Comparison of ENCODE assay signal across 11 mouse cellular contexts in genomic region chr4:141565325-141565724, GRCm38 (mm10). TPM values are rescaled to one million over a fixed set of nuclear protein-coding genes. Genes with fewer than 3 reads are reported as not detected.
A peak's percentile ranks its signal among the peaks of the same experiment; 100 is the strongest.
DNase-seq lines count a peak whose midpoint lies in the region; ATAC-seq lines count a peak whose summit lies in the region.
"Had no signal": no experiment of that assay in that cellular context is flagged by ENCODE, and none has a peak within 500 bp of the region (broad histone marks: within the 10 kb centered on the region; RNA-seq: fewer than 3 reads in every experiment).

No protein-coding gene starts in this region.

- H3K4me2 ChIP-seq in heart, embryonic 16.5 days (ENCODE audit: low read depth, low read length): no peak overlapping the region
- H3K4me2 ChIP-seq in embryonic facial prominence, embryonic 15.5 days (replicated peaks): no peak overlapping the region
- H3K4me2 ChIP-seq: neural tube, embryonic 13.5 days had no signal

- H3K4me1 ChIP-seq in heart, embryonic 16.5 days (ENCODE audit: control insufficient read depth, insufficient read depth, low read length): 0 out of 2 replicates have a peak, but pooled peaks cover 3% of the 10 kb centered on the region
- H3K4me1 ChIP-seq in embryonic facial prominence, embryonic 15.5 days: peaks cover 14% of the 10 kb centered on the region
- H3K4me1 ChIP-seq: neural tube, embryonic 13.5 days had no signal

- no peaks in the 10 kb centered on the region for H3K27me3 ChIP-seq in heart, embryonic 16.5 days (ENCODE audit: control insufficient read depth, insufficient read depth, low read length)
- no peaks in the 10 kb centered on the region for H3K27me3 ChIP-seq in embryonic facial prominence, embryonic 15.5 days
- H3K27me3 ChIP-seq: neural tube, embryonic 13.5 days had no signal

- 42% methylated on average over 7 of the region's 7 CpGs for WGBS in heart, embryonic 16.5 days
- 17% methylated on average over 7 of the region's 7 CpGs for WGBS in embryonic facial prominence, embryonic 15.5 days

- no peak for ATAC-seq in heart, embryonic 16.5 days (replicated peaks; ENCODE audit: extremely low read depth, insufficient read depth, low FRiP score)
- peak; percentile 64 for ATAC-seq in embryonic facial prominence, embryonic 15.5 days (ENCODE audit: insufficient number of reproducible peaks, low FRiP score, low TSS enrichment, low read depth)
- no peak for ATAC-seq in megakaryocyte progenitor cell, adult 5-6 weeks (replicated peaks; ENCODE audit: poor library complexity)

- no peaks in the 10 kb centered on the region for H3K36me3 ChIP-seq in heart, embryonic 16.5 days (ENCODE audit: control insufficient read depth, insufficient read depth)
- H3K36me3 ChIP-seq in embryonic facial prominence, embryonic 15.5 days: no peaks in the 10 kb centered on the region
- H3K36me3 ChIP-seq: midbrain, embryonic 10.5 days; neural tube, embryonic 13.5 days had no signal

- 0 out of 2 replicates have a peak overlapping the region, but pooled peaks have one; percentile 32 for H3K9ac ChIP-seq in heart, embryonic 16.5 days (ENCODE audit: low read length)
- no peak overlapping the region for H3K9ac ChIP-seq in embryonic facial prominence, embryonic 15.5 days
- H3K9ac ChIP-seq: neural tube, embryonic 13.5 days had no signal

- H3K4me3 ChIP-seq in heart, embryonic 16.5 days (ENCODE audit: low read length): no peak overlapping the region
- H3K4me3 ChIP-seq in embryonic facial prominence, embryonic 15.5 days (replicated peaks): no peak overlapping the region
- H3K4me3 ChIP-seq: midbrain, embryonic 10.5 days; neural tube, embryonic 13.5 days had no signal

- peak overlapping the region; percentile 49 for H3K27ac ChIP-seq in heart, embryonic 16.5 days (ENCODE audit: low read length)
- H3K27ac ChIP-seq in embryonic facial prominence, embryonic 15.5 days (replicated peaks): peak overlapping the region; percentile 88
- H3K27ac ChIP-seq: midbrain, embryonic 10.5 days; neural tube, embryonic 13.5 days had no signal

- DNase-seq in heart, adult 11 months: no peak
- DNase-seq in 3134 (ENCODE audit: extremely low read depth, insufficient read length, low spot score) (peak; percentile 69), ES-CJ7 (ENCODE audit: low read depth, low spot score) (peak; percentile 99)
- DNase-seq in frontal cortex, postnatal 36 days (ENCODE audit: low spot score in 2 of 2): no peak
- DNase-seq in spleen, postnatal 36 days (ENCODE audit: low spot score in 2 of 2): no peak
- DNase-seq: cerebellum, adult 11 months had no signal

- no peaks in the 10 kb centered on the region for H3K9me3 ChIP-seq in heart, embryonic 16.5 days (replicated peaks; ENCODE audit: control insufficient read depth, low read length)
- H3K9me3 ChIP-seq in embryonic facial prominence, embryonic 15.5 days (replicated peaks): no peaks in the 10 kb centered on the region
- H3K9me3 ChIP-seq: midbrain, embryonic 10.5 days; neural tube, embryonic 13.5 days had no signal

RNA-seq across cellular contexts. Expression of gene Spen, which starts 26.9 kb away (rescaled TPM):
- polyA plus RNA-seq in heart, embryonic 16.5 days (2015; fragmentation: Nextera tagmentation; extraction: Ambion mirVana): 5.2 and 7.1 TPM in 2 replicates
- 10.8 and 10.9 TPM in 2 replicates for polyA plus RNA-seq in embryonic facial prominence, embryonic 15.5 days (2015; fragmentation: Nextera tagmentation; extraction: Ambion mirVana)
- 28.4 and 35.6 TPM in 2 replicates for total RNA-seq in megakaryocyte progenitor cell, adult 5-6 weeks (2015)
- total RNA-seq in megakaryocyte progenitor cell, adult 5-6 weeks (2017): 22.8 and 29.0 TPM in 2 replicates

RNA-seq across cellular contexts. Expression of gene Fblim1, which starts 40.6 kb away (rescaled TPM):
- polyA plus RNA-seq in heart, embryonic 16.5 days (2015; fragmentation: Nextera tagmentation; extraction: Ambion mirVana): 46.9 and 49.7 TPM in 2 replicates
- 30.8 and 32.3 TPM in 2 replicates for polyA plus RNA-seq in embryonic facial prominence, embryonic 15.5 days (2015; fragmentation: Nextera tagmentation; extraction: Ambion mirVana)
- total RNA-seq in megakaryocyte progenitor cell, adult 5-6 weeks (2015): not detected in 2 replicates
- 0.07 TPM in 1 of 2 replicates, not detected in the other for total RNA-seq in megakaryocyte progenitor cell, adult 5-6 weeks (2017)

RNA-seq across cellular contexts. Expression of gene Tmem82, which starts 53.1 kb away (rescaled TPM):
- 1.1 and 1.7 TPM in 2 replicates for polyA plus RNA-seq in heart, embryonic 16.5 days (2015; fragmentation: Nextera tagmentation; extraction: Ambion mirVana)
- polyA plus RNA-seq in embryonic facial prominence, embryonic 15.5 days (2015; fragmentation: Nextera tagmentation; extraction: Ambion mirVana): 0.48 and 0.62 TPM in 2 replicates
- total RNA-seq in megakaryocyte progenitor cell, adult 5-6 weeks (2015): 0.10 and 0.76 TPM in 2 replicates
- 0.46 and 1.6 TPM in 2 replicates for total RNA-seq in megakaryocyte progenitor cell, adult 5-6 weeks (2017)

RNA-seq across cellular contexts. Expression of gene Slc25a34, which starts 58.3 kb away (rescaled TPM):
- 1.3 TPM in 2 replicates for polyA plus RNA-seq in heart, embryonic 16.5 days (2015; fragmentation: Nextera tagmentation; extraction: Ambion mirVana)
- 0.05 TPM in 1 of 2 replicates, not detected in the other for polyA plus RNA-seq in embryonic facial prominence, embryonic 15.5 days (2015; fragmentation: Nextera tagmentation; extraction: Ambion mirVana)
- total RNA-seq in megakaryocyte progenitor cell, adult 5-6 weeks (2015): not detected in 2 replicates
- total RNA-seq in megakaryocyte progenitor cell, adult 5-6 weeks (2017): not detected in 2 replicates

Comparison
In these comparisons a context has a peak if more than half of its experiments do, and no peak if none do; other contexts are left out.
1. DNase-seq: peak in 3134 (single experiment) and ES-CJ7 (single experiment); none in heart, adult 11 months (single experiment), frontal cortex, postnatal 36 days (0 of 2) and spleen, postnatal 36 days (0 of 2).